Mouse (Mus musculus) brain, embryonic 14.5 days (tissue): ENCODE data around the gene Zhx3. TPM values are rescaled to one million over a fixed set of nuclear protein-coding genes. Genes with fewer than 3 reads are reported as not detected.

ENCODE experiments used
- DNase-seq: peaks from one replicate; pipeline ENCODE4 v3.0.0-alpha.2; 2011; ENCODE audit warnings: low read depth
- CTCF ChIP-seq: fragments of 200-500 bp; IDR thresholded peaks from 2 replicates; pipeline ENCODE4 v1.5.1; 2012; ENCODE audit warnings: inconsistent platforms, mild to moderate bottlenecking, moderate library complexity, borderline replicate concordance; ENCODE audit not compliant: insufficient read depth, insufficient read length; ENCODE audit errors: extremely low read depth
- POLR2A ChIP-seq: fragments of 200-500 bp; IDR thresholded peaks from 2 replicates; pipeline ENCODE4 v1.6.1; 2012; ENCODE audit warnings: mild to moderate bottlenecking, inconsistent platforms, borderline replicate concordance; ENCODE audit not compliant: poor library complexity, insufficient read depth, insufficient read length, severe bottlenecking; ENCODE audit errors: extremely low read depth
- polyA plus RNA-seq: library from polyadenylated mRNA; depleted of rRNA; stranded (reverse); fragments of >200 nt; gene quantifications from 2 replicates; pipeline ENCODE4 v1.2.3, GENCODE M21; 2012

Gene Zhx3
- polyA plus RNA-seq, 1 experiment = 14.5 TPM

DNA sequence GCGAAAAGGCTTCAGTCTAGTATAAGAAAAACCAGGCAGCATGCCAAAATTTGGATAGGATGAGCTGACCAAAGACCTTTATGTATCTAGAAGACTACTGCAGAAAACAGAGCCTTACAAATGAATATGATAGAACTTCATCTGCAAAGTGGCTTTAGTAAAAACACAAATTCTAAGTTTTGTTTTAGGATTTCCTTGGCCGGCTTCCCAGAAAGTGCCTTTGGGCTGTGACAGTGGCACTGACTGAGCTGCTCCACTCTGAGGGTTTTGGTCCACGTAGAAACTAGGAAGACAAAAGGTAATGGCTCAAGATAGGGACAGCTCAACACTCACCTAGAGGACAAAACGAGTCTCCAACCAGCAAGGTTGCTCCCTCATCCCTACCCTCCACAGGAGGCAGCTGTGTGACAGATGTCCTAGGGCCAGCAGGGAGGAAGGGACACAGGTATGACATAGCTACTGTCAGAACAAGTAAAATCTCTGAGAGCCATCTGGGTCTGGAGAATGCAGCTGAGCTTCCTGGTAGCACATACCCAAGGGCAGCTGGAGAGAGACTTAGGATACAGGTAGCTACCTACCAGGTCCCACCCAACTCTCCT, 104.6 kb downstream of the Zhx3 start:
- no peak for DNase-seq
- TF ChIP-seq CTCF = no peak
- no peak for TF ChIP-seq POLR2A

DNA sequence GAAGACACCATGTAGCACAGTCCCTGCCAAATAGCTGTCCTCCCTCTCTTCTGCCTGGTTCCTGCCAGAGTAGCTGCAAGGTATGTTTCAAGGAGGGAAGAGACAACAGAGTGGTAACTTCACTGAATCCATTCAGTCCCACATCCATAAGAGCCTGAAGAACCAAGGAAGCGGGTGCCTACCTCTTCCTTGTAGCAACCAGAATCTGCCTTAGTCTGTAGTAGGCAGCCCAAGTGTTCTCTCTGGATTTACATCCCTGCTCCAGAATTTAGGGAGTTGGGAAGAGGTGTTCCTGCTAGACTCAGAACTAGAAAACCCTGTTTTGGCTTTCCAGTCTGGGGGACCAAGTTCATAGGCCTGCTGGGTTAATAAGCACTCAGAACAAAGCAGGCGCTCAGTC, 105.6 kb downstream of the Zhx3 start:
- TF ChIP-seq CTCF (no peak), POLR2A (no peak)
- DNase-seq = no peak

DNA sequence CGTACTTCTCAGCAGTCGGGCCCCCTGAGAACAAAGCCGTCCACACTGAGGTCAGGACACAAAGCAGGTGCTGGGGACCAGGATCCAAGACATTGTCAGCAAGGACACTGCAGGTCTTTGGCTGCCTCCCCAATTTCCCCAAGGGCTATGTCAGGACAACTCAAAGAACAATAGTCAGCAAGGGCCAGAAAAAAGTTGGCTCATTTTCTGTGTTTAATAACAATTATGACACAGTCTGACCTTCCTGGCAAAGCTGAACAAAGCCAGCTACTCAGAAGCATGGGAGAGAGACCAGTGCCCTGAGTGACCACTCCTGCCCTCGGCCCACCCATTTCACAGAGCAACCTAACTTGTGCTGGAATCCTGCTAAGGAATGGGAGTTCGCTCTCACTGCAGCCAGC, 106.4 kb downstream of the Zhx3 start:
- TF ChIP-seq CTCF = no peak
- no peak for TF ChIP-seq POLR2A
- DNase-seq = no peak

DNA sequence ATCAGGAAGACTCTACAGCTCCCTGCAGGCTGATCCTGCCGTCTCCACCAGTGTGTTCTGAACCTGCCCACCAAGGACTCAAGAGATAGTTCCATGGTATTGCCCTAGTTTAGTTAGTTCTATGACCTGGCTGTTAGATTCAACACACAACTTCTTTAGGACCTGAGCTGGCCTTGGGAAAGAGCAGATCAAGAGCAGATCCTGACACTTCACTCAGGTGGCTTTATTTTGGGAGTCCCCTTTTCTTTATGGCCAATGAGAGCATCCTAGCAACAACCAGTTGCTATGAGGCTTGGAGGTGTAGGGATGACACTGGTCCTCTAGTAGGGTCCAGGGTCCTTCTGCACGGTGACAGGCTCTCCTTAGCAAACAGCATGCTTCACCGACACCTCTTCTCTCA, 107.7 kb downstream of the Zhx3 start:
- TF ChIP-seq POLR2A (no peak), CTCF (no peak)
- DNase-seq = no peak

DNA sequence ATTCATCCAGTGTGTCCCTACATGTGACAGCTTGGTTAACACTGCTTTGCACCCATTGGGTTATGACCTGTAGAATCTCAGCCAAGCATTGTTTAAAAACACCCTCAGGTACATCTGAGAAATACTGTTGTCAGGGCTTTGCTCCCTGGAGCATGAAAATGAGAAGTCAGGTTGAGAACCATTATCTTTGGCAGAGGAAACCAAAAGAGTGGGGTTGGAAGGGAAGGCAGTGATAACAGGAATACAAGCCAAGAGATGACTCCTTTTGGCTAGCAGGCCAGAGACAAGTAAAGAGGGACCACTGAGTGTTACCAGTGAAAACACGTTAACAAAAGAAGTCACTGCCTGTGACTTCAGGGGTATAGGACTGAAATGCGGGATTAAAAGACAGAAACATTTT, 108.4 kb downstream of the Zhx3 start:
- TF ChIP-seq CTCF (no peak), POLR2A (no peak)

DNA sequence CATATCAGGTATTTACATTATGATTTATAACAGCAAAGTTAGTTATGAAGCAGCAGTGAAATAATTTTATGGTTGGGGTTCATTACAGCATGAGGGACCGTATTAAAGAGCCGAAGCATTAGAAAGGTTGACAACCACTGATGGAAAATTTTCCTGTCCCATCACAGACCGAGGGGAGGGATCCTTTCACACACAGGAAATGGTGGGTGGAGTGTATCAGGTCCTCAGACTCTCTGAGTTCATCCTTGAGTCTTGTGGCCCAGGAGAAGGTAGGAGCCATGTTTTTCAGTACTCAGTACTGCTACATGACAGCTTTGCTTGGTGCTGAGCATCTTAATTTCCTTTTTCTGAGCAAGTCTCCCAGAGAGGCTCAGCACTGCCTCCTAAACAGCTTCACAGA, 109.0 kb downstream of the Zhx3 start:
- no peak for DNase-seq
- TF ChIP-seq CTCF (no peak), POLR2A (no peak)

More for the DNA sequence above, 108.4 kb downstream of the Zhx3 start:
- no peak for DNase-seq

DNA sequence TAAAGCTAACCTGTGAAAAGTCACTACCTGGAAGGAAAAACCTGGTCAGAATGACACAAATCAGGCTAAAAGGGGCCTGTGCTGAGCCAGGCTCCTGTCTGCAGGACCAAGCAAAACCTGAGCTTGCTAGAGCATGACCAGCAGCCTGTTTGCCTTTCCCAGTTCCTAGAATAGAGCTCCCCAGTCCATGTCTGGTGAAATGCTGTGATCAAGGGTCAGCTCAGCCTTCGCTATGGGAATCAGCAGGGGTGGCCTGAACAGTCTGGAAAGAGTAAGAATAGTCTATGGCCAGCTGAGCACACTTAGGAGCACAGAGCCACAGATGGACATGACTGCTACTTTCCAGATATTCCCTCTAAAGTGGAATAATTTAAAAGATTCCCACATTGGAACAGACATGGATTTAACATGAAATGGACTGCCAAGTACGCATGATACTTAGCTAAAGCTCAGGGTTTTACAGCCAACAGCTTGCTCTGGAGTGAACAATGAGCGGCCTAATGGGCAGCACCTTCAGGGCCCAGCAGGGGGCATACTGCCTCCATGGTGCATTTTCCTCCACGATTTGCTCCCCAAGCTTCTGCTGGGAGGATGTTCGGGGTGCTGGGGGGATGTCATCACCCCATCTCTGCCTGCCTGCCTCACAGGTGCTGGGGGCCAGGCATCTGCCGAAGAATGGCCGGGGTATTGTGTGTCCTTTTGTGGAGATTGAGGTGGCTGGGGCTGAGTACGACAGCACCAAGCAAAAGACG, 112.2 kb downstream of the Zhx3 start:
- peak; percentile 57 for TF ChIP-seq CTCF
- no peak for TF ChIP-seq POLR2A
- DNase-seq = no peak

DNA sequence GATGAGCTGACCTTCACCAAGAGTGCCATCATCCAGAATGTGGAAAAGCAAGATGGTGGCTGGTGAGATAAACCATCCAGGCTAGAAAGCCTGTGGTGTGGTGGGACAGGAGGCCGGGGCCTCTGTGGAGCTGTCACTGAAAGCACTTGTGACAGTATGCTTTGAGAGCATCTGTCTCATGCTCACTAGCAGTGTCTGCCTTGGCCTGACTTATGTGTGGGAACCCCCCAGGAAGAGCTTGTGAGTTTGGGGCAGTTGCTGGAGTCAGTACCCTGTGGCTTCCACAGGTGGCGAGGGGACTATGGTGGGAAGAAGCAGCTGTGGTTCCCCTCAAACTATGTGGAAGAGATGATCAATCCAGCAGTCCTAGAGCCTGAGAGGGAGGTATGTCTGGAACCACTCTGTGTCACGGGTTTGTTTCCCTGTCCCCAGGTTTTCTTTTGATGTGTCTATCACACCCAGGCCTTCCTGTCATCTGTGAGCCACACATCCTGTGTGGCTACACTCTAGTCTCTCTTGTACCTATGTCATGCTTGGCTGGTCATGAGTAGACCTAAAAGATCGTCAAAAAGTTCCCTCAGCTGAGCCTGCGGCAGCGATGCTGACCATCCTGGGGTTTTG, 116.1 kb downstream of the Zhx3 start:
- no peak for DNase-seq
- no peak for TF ChIP-seq CTCF
- TF ChIP-seq POLR2A = no peak

DNA sequence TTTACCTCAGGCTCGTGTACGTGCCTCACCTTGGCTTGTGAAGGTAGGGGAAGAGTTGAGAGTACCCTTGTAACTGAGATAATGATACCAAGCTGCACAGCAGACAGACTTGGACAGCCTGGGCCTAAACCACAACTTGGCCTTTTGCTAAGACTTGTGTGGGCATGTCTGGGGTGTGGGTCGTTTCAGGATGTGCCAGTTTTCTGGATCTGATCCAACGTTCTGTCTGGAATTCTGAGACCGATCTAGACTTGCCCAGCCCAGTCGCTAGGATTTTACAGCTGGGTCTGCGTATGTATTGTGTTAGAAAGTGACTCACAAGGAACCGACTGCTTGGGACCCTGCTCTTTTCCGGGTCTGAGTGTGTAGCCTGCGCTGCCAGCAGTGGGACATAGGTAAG, 125.7 kb downstream of the Zhx3 start:
- DNase-seq = no peak
- no peak for TF ChIP-seq CTCF
- TF ChIP-seq POLR2A = no peak

DNA sequence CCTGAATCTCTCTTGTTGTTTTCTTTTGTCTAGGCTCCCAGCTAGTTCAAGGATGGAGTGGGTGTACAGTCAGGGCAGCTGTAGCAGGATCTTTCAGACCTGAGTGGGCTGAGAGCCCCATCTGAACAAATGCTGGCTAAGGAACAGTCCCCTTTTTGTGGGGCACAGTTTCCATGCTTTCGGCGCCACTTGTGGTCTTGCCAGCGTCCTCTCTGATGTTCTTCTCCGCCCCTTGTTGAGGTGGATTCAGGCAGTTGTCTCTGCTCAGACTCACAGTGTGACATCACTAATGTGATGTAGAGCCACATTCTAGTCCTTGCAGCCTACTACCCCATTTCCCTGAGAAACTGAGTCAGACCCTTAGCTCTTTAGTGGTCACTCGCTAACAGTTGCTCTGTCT, 126.2 kb downstream of the Zhx3 start:
- TF ChIP-seq POLR2A = no peak
- TF ChIP-seq CTCF = no peak
- no peak for DNase-seq

DNA sequence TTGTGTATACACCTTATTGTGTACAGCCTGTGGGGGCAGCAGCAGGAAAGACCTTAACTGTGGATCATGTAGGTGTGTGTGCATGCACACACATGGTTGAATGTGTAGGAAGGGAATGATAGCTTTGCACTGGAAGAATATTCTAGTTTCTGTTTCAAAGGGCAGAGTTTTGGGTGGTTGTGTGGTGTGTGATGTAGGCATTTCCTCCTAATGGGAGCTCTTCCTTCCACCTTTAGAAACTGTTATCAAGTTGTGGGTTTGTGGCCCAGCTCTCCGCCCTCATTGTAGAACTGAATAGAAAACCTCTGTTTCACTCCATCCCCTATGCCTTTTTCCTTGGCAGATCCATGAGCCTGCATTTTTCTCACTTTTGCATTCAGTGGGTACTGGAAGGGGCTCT, 127.3 kb downstream of the Zhx3 start:
- TF ChIP-seq POLR2A = no peak
- no peak for TF ChIP-seq CTCF
- DNase-seq = no peak
